ENCODE assay signal across 12 mouse cellular contexts in genomic region chr5:115483385-115483784, GRCm38 (mm10). TPM values are rescaled to one million over a fixed set of nuclear protein-coding genes. Genes with fewer than 3 reads are reported as not detected.
DNase-seq lines count a peak whose midpoint lies in the region; ATAC-seq and TF ChIP-seq lines count a peak whose summit lies in the region.
"Had no signal": no experiment of that assay in that cellular context is flagged by ENCODE, and none has a peak within 500 bp of the region (broad histone marks: within the 10 kb centered on the region; RNA-seq: fewer than 3 reads in every experiment).

No protein-coding gene starts in this region.

- H3K27me3 ChIP-seq in cerebellum, adult 2 months (ENCODE audit: control insufficient read depth, insufficient read depth, low read length): no peaks in the 10 kb centered on the region
- no peaks in the 10 kb centered on the region; the same call in 1 of the 2 replicates for H3K27me3 ChIP-seq in hindbrain, embryonic 14.5 days (ENCODE audit: control insufficient read depth, insufficient read depth, low read length)
- H3K27me3 ChIP-seq in neural tube, embryonic 12.5 days (replicated peaks): peaks cover 25% of the 10 kb centered on the region
- H3K27me3 ChIP-seq: liver, embryonic 15.5 days had no signal

- no peaks in the 10 kb centered on the region for H3K36me3 ChIP-seq in hindbrain, embryonic 14.5 days (replicated peaks; ENCODE audit: control insufficient read depth, insufficient read depth)
- H3K36me3 ChIP-seq in neural tube, embryonic 12.5 days: peaks cover 5% of the 10 kb centered on the region; the same call in 1 of the 2 replicates
- H3K36me3 ChIP-seq: liver, embryonic 15.5 days had no signal

- no peak for TF ChIP-seq POLR2A in cerebellum, adult 2 months (IDR thresholded peaks at IDR 0.05; ENCODE audit: borderline replicate concordance, insufficient read depth, low read length)

- ATAC-seq in hindbrain, embryonic 14.5 days (ENCODE audit: low FRiP score): no peak
- ATAC-seq in neural tube, embryonic 12.5 days (ENCODE audit: low FRiP score, low read depth): no peak

- 0 out of 2 replicates have a peak overlapping the region, but pooled peaks have one; percentile 42 for H3K9ac ChIP-seq in hindbrain, embryonic 14.5 days
- no peak overlapping the region for H3K9ac ChIP-seq in neural tube, embryonic 12.5 days

- H3K27ac ChIP-seq in cerebellum, adult 2 months (ENCODE audit: insufficient read depth, low read length): no peak overlapping the region
- H3K27ac ChIP-seq in layer of hippocampus, adult 2 months: no peak overlapping the region; the same call in 1 of the 2 replicates
- no peak overlapping the region for H3K27ac ChIP-seq in hindbrain, embryonic 14.5 days
- no peak overlapping the region for H3K27ac ChIP-seq in neural tube, embryonic 12.5 days

- TF ChIP-seq CTCF in cerebellum, adult 2 months (IDR thresholded peaks at IDR 0.05; ENCODE audit: borderline replicate concordance, insufficient read depth, low read depth, low read length): no peak; the same call in 1 of the 2 replicates
- TF ChIP-seq CTCF in layer of hippocampus, adult 2 months (conservative IDR thresholded peaks at IDR 0.05): peak; percentile 61

- H3K4me3 ChIP-seq in cerebellum, adult 2 months (replicated peaks; ENCODE audit: insufficient read depth, low read depth, low read length): no peak overlapping the region
- H3K4me3 ChIP-seq in layer of hippocampus, adult 2 months: peak overlapping the region; percentile 62
- H3K4me3 ChIP-seq in hindbrain, embryonic 14.5 days (replicated peaks; ENCODE audit: low read length): peak overlapping the region; percentile 14
- H3K4me3 ChIP-seq in neural tube, embryonic 12.5 days: no peak overlapping the region

- H3K9me3 ChIP-seq in hindbrain, embryonic 14.5 days (ENCODE audit: control insufficient read depth, low read length): no peaks in the 10 kb centered on the region
- no peaks in the 10 kb centered on the region for H3K9me3 ChIP-seq in neural tube, embryonic 12.5 days
- H3K9me3 ChIP-seq: liver, embryonic 15.5 days had no signal

- 58% methylated on average over 6 of the region's 6 CpGs for WGBS in cerebellum, adult 2 months
- 35% methylated on average over 6 of the region's 6 CpGs for WGBS in hindbrain, embryonic 14.5 days
- WGBS in neural tube, embryonic 12.5 days: 19% methylated on average over 6 of the region's 6 CpGs

- H3K4me2 ChIP-seq in hindbrain, embryonic 14.5 days (replicated peaks): peak overlapping the region; percentile 68
- H3K4me2 ChIP-seq in neural tube, embryonic 12.5 days (replicated peaks): peak overlapping the region; percentile 56

- DNase-seq in cerebellum, adult 9-10 months: peak; percentile 48
- no peak for DNase-seq in cerebellum, adult 2 months
- DNase-seq in layer of hippocampus, adult 2 months (ENCODE audit: low spot score in 2 of 2): no peak
- no peak for DNase-seq in layer of hippocampus, adult 8-10 months (ENCODE audit: low spot score in 2 of 2)
- no peak for DNase-seq in hindbrain, embryonic 14.5 days (ENCODE audit: low spot score)
- DNase-seq in urinary bladder, postnatal 10 days (ENCODE audit: low spot score): no peak
- DNase-seq in urinary bladder, adult 2 months (ENCODE audit: low spot score): no peak
- DNase-seq: embryo, embryonic 11 days; kidney, postnatal 36 days had no signal

- H3K4me1 ChIP-seq in cerebellum, adult 2 months (ENCODE audit: control insufficient read depth, insufficient read depth, low read length): peaks cover 17% of the 10 kb centered on the region
- peaks cover 31% of the 10 kb centered on the region for H3K4me1 ChIP-seq in hindbrain, embryonic 14.5 days (replicated peaks; ENCODE audit: control insufficient read depth, insufficient read depth, low read length)
- peaks cover 18% of the 10 kb centered on the region for H3K4me1 ChIP-seq in neural tube, embryonic 12.5 days

RNA-seq across cellular contexts. Expression of gene Sirt4, which starts 1.1 kb away (rescaled TPM):
- polyA plus RNA-seq in cerebellum, adult 2 months (2012; rRNA removed): 114 and 122 TPM in 2 replicates
- total RNA-seq in layer of hippocampus, adult 2 months (2021): 10 to 100 TPM; 37.8 to 56.5 TPM
- total RNA-seq in layer of hippocampus, adult 8-10 months (2022): 10 to 100 TPM; 34.0 to 58.6 (median 41.9) TPM
- 19.1 and 20.3 TPM in 2 replicates for polyA plus RNA-seq in hindbrain, embryonic 14.5 days (2014; fragmentation: Nextera tagmentation; extraction: Ambion mirVana)
- polyA plus RNA-seq in neural tube, embryonic 12.5 days (2016; fragmentation: Nextera tagmentation; extraction: Ambion mirVana): 23.8 and 24.9 TPM in 2 replicates
- 56.1 and 75.8 TPM in 2 replicates for polyA plus RNA-seq in urinary bladder, adult 2 months (2012; rRNA removed)

RNA-seq across cellular contexts. Expression of gene Pla2g1b, which starts 17.3 kb away (rescaled TPM):
- polyA plus RNA-seq in cerebellum, adult 2 months (2012; rRNA removed): not detected in 2 replicates
- total RNA-seq in layer of hippocampus, adult 2 months (2021): not detected
- not detected for total RNA-seq in layer of hippocampus, adult 8-10 months (2022)
- polyA plus RNA-seq in hindbrain, embryonic 14.5 days (2014; fragmentation: Nextera tagmentation; extraction: Ambion mirVana): 0.67 TPM in 1 of 2 replicates, not detected in the other
- polyA plus RNA-seq in neural tube, embryonic 12.5 days (2016; fragmentation: Nextera tagmentation; extraction: Ambion mirVana): not detected in 2 replicates
- not detected in 2 replicates for polyA plus RNA-seq in urinary bladder, adult 2 months (2012; rRNA removed)
- polyA plus RNA-seq: frontal cortex, adult 2 months; liver, embryonic 15.5 days had no signal

RNA-seq across cellular contexts. Expression of gene Pxn, which starts 23.1 kb away (rescaled TPM):
- polyA plus RNA-seq in cerebellum, adult 2 months (2012; rRNA removed): 194 and 240 TPM in 2 replicates
- total RNA-seq in layer of hippocampus, adult 2 months (2021): 10 to 100 TPM; 40.8 to 47.3 TPM
- total RNA-seq in layer of hippocampus, adult 8-10 months (2022): 10 to 100 TPM; 38.1 to 45.8 (median 40.2) TPM
- 11.3 and 12.2 TPM in 2 replicates for polyA plus RNA-seq in hindbrain, embryonic 14.5 days (2014; fragmentation: Nextera tagmentation; extraction: Ambion mirVana)
- 29.4 and 33.5 TPM in 2 replicates for polyA plus RNA-seq in neural tube, embryonic 12.5 days (2016; fragmentation: Nextera tagmentation; extraction: Ambion mirVana)
- polyA plus RNA-seq in urinary bladder, adult 2 months (2012; rRNA removed): 68.7 and 73.4 TPM in 2 replicates

RNA-seq across cellular contexts. Expression of gene Msi1, which starts 54.0 kb away (rescaled TPM):
- 56.5 and 60.4 TPM in 2 replicates for polyA plus RNA-seq in cerebellum, adult 2 months (2012; rRNA removed)
- total RNA-seq in layer of hippocampus, adult 2 months (2021): 10 to 100 TPM; 48.6 to 52.4 TPM
- 10 to 100 TPM; 57.2 to 62.6 (median 60.8) TPM for total RNA-seq in layer of hippocampus, adult 8-10 months (2022)
- polyA plus RNA-seq in hindbrain, embryonic 14.5 days (2014; fragmentation: Nextera tagmentation; extraction: Ambion mirVana): 59.6 and 60.2 TPM in 2 replicates
- 122 and 129 TPM in 2 replicates for polyA plus RNA-seq in neural tube, embryonic 12.5 days (2016; fragmentation: Nextera tagmentation; extraction: Ambion mirVana)
- polyA plus RNA-seq in urinary bladder, adult 2 months (2012; rRNA removed): 1.7 and 3.0 TPM in 2 replicates

Comparison
In these comparisons a context has a peak if more than half of its experiments do, and no peak if none do; other contexts are left out.
1. H3K4me3 ChIP-seq: peak in layer of hippocampus, adult 2 months (single experiment) and hindbrain, embryonic 14.5 days (single experiment); none in cerebellum, adult 2 months (single experiment) and neural tube, embryonic 12.5 days (single experiment).